Mouse (Mus musculus) liver (tissue): ENCODE data around the gene Gm11172.
"Not testable (repeated sequence)": the region's sequence is repeated elsewhere in the genome, so short reads cannot be mapped to it uniquely, and the experiment has no call there.

Experiments
- DNase-seq: peaks from one replicate; pipeline ENCODE4 v3.0.0-alpha.2; 2020; ENCODE audit warnings: mixed read lengths

Gene Gm11172

GRCm38 (mm10) chr16:10836388-10836787, 23.7 kb downstream of the Gm11172 start:
- no peak for DNase-seq

DNA sequence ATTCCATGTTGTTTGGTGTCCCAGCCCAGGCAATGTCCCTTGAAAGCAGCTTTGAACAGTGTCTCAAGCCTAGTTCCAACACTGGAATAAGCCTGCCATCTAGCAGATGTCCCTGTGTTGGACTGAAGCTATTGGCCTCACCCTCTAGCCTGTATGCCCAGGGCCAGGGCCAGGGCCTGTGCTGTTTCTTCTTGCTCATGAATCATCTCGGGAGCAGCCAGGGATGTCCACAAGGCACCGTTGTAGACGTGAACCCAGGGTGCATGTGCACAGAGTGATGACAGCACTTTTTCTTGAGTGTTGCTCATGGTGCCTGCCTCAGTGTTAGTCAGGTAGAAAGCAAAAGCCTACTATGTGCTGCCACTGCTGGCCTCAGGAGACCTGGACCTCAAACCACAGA, 24.5 kb downstream of the Gm11172 start:
- no peak for DNase-seq

- no peak for DNase-seq
Observed at GRCm38 (mm10) chr16:10837903-10838302, 25.2 kb downstream of the Gm11172 start.

DNA sequence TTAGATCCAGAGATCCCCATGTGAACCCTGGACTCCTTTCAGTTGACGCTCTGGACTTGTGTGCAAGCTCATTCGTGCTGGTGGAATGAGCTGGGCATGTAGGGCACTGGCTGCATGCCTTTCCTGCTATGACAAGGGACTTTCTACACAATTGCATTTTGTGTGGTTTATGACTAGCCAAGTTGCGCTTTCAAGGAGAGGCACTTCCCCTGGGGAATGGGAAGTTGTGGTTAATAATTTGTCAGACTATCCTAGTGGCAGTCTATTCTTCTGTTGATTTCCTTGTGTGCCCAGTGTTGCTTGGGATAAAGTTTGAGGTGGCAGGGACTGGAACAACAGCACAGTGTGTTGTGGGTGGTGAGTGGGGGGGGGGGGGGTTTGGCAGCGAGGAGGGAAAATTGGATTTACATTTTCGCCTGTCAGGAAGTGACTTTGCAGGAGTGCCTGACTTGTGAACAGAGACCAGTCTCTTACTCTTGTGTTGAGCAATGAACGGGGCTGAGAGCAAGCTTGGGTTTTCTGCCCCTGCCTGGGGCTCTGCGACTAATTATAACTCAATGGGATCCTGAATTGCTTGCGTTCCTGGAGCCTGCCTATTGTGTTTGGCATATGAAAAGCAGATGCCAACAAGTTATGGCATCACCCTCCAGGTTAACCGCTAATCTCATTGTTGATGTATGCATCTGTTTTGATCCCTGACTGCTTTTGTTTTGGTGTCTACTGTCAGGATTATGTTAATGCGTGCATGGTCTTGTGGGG, 26.0 kb downstream of the Gm11172 start:
- DNase-seq = no peak

- DNase-seq = no peak
Observed at GRCm38 (mm10) chr16:10840018-10840417, 27.3 kb downstream of the Gm11172 start.

DNA sequence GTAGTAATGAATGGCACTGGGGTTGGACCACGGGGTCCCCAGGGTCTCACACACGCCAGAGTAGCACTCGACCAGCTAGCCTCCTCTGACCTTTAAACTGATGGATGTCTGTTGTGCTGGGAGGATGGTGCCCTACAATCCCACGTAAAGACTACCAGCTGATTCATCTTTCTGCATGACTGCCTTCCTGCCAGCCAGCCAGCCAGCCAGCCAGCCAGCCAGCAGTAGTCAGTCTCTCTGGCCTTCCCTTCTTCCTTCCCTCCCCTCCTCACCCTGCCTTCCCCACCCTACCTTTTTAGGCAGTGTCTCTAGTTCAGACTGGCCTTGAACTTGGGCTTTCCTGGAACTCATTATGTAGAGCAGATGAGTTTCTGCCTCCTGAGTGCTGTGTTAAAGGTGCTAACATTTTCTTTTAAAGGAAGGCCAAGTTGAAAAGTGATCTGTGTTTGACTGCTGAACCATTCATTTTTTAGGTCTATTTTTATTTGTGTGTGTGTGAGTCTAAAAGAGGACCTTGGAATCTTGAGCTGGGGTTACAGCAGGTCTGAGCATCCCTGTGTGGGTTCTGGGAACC, 29.7 kb downstream of the Gm11172 start:
- DNase-seq = no peak

- peak; percentile 51 for DNase-seq
Observed at GRCm38 (mm10) chr16:10843486-10844318, 31.0 kb downstream of the Gm11172 start.

DNA sequence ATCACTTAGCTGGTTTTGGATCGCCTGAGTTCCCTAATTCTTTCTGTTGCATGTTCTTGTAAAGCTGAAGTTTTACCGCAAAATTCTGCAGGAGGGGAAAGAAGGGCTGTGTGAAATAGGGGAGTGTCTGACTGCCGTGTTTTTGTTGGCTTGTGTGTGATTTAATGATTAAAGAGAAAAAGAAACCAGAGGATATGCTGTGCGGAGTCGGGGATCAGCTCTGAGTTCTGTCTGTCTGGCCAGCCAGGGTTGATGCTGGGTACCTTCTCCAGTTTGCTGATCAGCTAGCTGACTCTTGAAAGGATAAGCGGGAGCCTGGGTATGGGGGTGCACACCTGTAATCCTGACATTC, 31.6 kb downstream of the Gm11172 start:
- no peak for DNase-seq

DNA sequence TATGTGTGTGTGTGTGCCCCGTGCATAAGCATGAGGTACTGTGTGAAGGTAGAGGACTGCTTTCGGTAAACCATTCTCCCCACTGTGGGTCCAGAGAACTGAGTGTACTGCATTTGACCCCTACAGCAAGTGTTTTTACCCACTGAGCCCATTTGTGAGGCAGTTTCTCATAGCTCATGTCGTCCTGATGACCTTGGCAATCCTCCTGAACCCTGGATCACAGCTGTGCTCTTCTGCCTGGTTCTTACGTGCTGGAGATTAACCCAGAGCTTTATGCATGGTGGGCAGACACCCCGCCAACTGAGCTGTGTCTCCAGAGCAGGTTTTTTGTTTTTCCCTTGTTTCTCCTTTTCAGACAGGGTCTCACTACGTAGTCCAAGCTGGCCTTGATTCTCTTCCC, 33.2 kb downstream of the Gm11172 start:
- no peak for DNase-seq

DNA sequence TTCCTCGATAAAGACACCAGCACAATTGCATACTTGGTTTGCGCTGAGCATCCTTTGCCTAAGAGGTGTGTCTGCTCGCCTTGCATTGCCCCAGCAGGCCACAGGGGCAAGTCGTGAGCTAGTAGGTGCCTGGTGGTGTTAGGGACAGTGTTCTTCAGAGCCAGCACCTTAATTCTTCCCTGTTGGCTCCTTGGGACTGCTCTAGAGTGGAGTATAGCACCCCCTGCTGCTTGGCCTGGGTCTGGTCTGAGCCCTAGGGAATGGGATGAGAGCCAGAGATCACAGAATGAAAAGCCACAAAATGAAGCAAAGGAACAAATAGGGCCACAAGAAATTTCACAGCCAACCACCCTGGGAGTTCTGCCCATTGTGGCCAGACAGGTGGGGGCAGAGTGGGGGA, 33.8 kb downstream of the Gm11172 start:
- peak; percentile 52 for DNase-seq

DNA sequence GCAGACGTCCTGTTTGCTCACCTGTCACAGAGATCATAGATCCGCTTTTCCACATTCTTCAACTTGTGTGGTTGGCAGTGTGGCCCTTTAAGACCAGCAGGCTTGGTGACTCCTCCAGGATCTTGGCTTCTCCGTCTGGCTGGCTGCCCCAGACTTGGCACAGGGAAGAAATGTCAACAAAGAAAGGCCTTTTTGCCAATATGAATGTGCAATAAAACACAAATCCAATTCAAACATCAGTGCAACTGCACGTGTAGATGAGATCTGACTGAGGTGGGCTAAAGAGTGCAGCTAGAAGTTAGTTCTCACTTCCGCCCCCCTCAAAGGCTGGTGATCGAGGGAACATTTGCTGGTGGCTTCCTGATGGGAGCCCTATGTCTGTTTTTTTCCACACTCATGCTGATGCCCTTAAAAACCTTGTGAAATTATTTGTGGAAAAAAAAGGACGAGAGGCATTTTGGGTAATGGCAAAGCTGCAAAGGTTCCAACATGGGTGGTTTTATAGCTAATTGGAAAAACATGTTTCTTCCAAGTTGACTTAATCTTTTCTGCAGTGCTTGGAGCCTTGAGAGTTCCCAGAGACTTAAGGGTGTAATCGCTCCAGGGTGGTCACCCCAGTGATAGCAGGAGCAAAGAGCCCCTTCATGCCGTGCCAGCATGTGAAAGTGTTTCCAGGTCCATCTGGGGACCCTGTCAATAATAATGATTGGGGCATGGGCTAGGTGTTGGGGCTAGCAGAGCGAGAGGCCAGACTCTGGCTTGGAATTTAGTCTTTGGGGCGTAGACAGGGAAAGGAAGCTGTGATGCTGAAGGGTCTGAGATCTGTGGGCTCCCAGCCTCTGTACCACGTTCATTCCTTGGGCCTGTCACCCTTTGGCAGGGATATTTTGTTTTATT, 37.5 kb downstream of the Gm11172 start:
- no peak for DNase-seq

GRCm38 (mm10) chr16:10850905-10851304, 38.2 kb downstream of the Gm11172 start:
- no peak for DNase-seq

- not testable (repeated sequence) for DNase-seq
Observed at GRCm38 (mm10) chr16:10852216-10852615, 39.5 kb downstream of the Gm11172 start.

- no peak for DNase-seq
Observed at GRCm38 (mm10) chr16:10859726-10860245, 47.1 kb downstream of the Gm11172 start.

DNA sequence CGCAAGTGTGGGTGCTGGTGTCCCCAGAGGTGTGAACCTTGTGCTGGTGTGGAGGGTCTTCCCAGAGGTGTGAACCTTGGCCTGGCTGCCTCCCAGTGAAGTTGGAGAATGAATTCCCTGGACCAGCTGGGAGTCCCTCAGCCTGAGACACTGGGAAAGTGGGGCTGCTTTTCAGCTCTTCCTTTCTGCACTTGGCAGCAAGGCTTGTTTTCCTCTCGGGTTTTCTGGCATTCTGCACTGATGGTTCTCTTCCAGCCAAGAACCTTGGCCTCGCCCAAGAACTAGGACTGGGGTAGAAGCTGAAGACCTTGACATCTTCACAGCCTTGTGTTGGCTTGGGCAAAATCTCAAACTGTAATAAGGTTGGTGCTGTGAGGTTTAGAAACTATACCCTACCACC, 48.7 kb downstream of the Gm11172 start:
- DNase-seq = no peak
